Mouse (Mus musculus): ENCODE results near the gene Map6.

DNA sequence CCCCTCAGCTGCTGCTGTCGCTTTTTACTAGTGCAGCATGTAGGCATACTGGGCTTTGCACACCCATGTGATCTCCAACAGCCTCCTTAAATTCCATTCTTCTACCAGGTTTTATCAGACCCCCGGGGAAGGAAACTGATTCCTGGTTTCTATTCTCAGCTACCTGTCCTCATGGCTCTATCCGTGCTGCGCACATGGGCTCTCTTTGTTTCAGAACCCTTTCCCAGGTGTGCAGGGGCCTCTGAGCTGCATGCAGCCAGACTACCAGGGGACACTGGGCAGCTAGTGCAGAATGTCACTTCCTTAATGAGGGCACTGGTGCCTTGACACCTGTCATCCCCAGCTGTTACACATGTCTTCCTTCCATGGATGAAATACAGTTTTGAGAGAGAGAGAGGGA lies 44.8 kb downstream of the Map6 start:
- TF ChIP-seq CTCF (IDR thresholded peaks at IDR 0.05; ENCODE audit: extremely low read depth, insufficient read depth, low read length), result no peak
- no peak for TF ChIP-seq POLR2A (IDR thresholded peaks at IDR 0.05; ENCODE audit: extremely low read depth, insufficient read depth, low read length)
